Mouse (Mus musculus): ENCODE data around the gene Kifc3. TPM values are rescaled to one million over a fixed set of nuclear protein-coding genes. Genes with fewer than 3 reads are reported as not detected.

Gene Kifc3
- polyA plus RNA-seq, 1 experiment from 2014 or later: 46.2 TPM

- peak; percentile 46 for DNase-seq (ENCODE audit: low spot score)
These were observed 71.6 kb downstream of the Kifc3 start for GRCm38 (mm10) chr8:95130966-95131537.

GRCm38 (mm10) chr8:95128750-95129260 is 73.8 kb downstream of the Kifc3 start:
- no peaks in the 10 kb centered on the region for H3K9me3 ChIP-seq (replicated peaks; ENCODE audit: low read length)

More at GRCm38 (mm10) chr8:95130966-95131537, 71.6 kb downstream of the Kifc3 start:
- Histone ChIP-seq H3K4me1 (replicated peaks; ENCODE audit: insufficient read depth, low read length) (peaks cover 10% of the 10 kb centered on the region), H3K4me2 (ENCODE audit: low read length) (no peak overlapping the region), H3K9ac (ENCODE audit: low read depth, low read length) (no peak overlapping the region), H3K9me3 (replicated peaks; ENCODE audit: low read length) (no peaks in the 10 kb centered on the region), H3K36me3 (ENCODE audit: insufficient read depth, low read length) (peaks cover 25% of the 10 kb centered on the region; the same call in 1 of the 2 replicates), H3K4me3 (replicated peaks; ENCODE audit: low read depth, low read length) (no peak overlapping the region), H3K27ac (no peak overlapping the region; the same call in 1 of the 2 replicates), H3K27me3 (ENCODE audit: insufficient read depth, low read length) (no peaks in the 10 kb centered on the region)
- WGBS: 46% methylated on average over 15 of the region's 15 CpGs
- no peak for TF ChIP-seq CTCF (IDR thresholded peaks at IDR 0.05; ENCODE audit: low read depth)
- ATAC-seq (replicated peaks; ENCODE audit: low FRiP score, low read depth): no peak

GRCm38 (mm10) chr8:95127658-95128057 is 75.0 kb downstream of the Kifc3 start:
- 26% methylated on average over 9 of the region's 9 CpGs for WGBS
- Histone ChIP-seq H3K9me3 (replicated peaks; ENCODE audit: low read length) (no peaks in the 10 kb centered on the region), H3K9ac (ENCODE audit: low read depth, low read length) (no peak overlapping the region), H3K4me1 (replicated peaks; ENCODE audit: insufficient read depth, low read length) (peaks cover 10% of the 10 kb centered on the region), H3K4me3 (replicated peaks; ENCODE audit: low read depth, low read length) (no peak overlapping the region), H3K36me3 (ENCODE audit: insufficient read depth, low read length) (peaks cover 25% of the 10 kb centered on the region; the same call in 1 of the 2 replicates), H3K4me2 (ENCODE audit: low read length) (no peak overlapping the region), H3K27me3 (ENCODE audit: insufficient read depth, low read length) (no peaks in the 10 kb centered on the region), H3K27ac (no peak overlapping the region)
- no peak for TF ChIP-seq CTCF (IDR thresholded peaks at IDR 0.05; ENCODE audit: low read depth)
- ATAC-seq (replicated peaks; ENCODE audit: low FRiP score, low read depth) (peak; percentile 91), DNase-seq (ENCODE audit: low spot score) (peak; percentile 67)

More at GRCm38 (mm10) chr8:95128750-95129260, 73.8 kb downstream of the Kifc3 start:
- ATAC-seq (replicated peaks; ENCODE audit: low FRiP score, low read depth) (no peak), DNase-seq (ENCODE audit: low spot score) (no peak)
- Histone ChIP-seq H3K4me3 (replicated peaks; ENCODE audit: low read depth, low read length) (no peak overlapping the region), H3K27me3 (ENCODE audit: insufficient read depth, low read length) (no peaks in the 10 kb centered on the region), H3K4me2 (ENCODE audit: low read length) (no peak overlapping the region), H3K27ac (0 out of 2 replicates have a peak overlapping the region, but pooled peaks have one; percentile 22), H3K4me1 (replicated peaks; ENCODE audit: insufficient read depth, low read length) (peaks cover 10% of the 10 kb centered on the region), H3K36me3 (ENCODE audit: insufficient read depth, low read length) (peaks cover 25% of the 10 kb centered on the region; the same call in 1 of the 2 replicates), H3K9ac (ENCODE audit: low read depth, low read length) (no peak overlapping the region)
- 91% methylated on average over 11 of the region's 11 CpGs for WGBS
- TF ChIP-seq CTCF (IDR thresholded peaks at IDR 0.05; ENCODE audit: low read depth): no peak

- Histone ChIP-seq H3K9ac (ENCODE audit: low read depth, low read length) (no peak overlapping the region), H3K36me3 (ENCODE audit: insufficient read depth, low read length) (peaks cover 16% of the 10 kb centered on the region; the same call in 1 of the 2 replicates), H3K4me2 (ENCODE audit: low read length) (no peak overlapping the region), H3K27ac (no peak overlapping the region), H3K27me3 (ENCODE audit: insufficient read depth, low read length) (no peaks in the 10 kb centered on the region), H3K9me3 (replicated peaks; ENCODE audit: low read length) (no peaks in the 10 kb centered on the region), H3K4me1 (replicated peaks; ENCODE audit: insufficient read depth, low read length) (peaks cover 6% of the 10 kb centered on the region), H3K4me3 (replicated peaks; ENCODE audit: low read depth, low read length) (no peak overlapping the region)
- no peak for DNase-seq (ENCODE audit: low spot score)
- ATAC-seq (replicated peaks; ENCODE audit: low FRiP score, low read depth): no peak
- no peak for TF ChIP-seq CTCF (IDR thresholded peaks at IDR 0.05; ENCODE audit: low read depth)
- 92% methylated on average over 11 of the region's 11 CpGs for WGBS
These were observed 76.1 kb downstream of the Kifc3 start for GRCm38 (mm10) chr8:95126497-95126896.

- Histone ChIP-seq H3K4me1 (replicated peaks; ENCODE audit: insufficient read depth, low read length) (peaks cover 6% of the 10 kb centered on the region), H3K27ac (no peak overlapping the region), H3K9me3 (replicated peaks; ENCODE audit: low read length) (no peaks in the 10 kb centered on the region), H3K9ac (ENCODE audit: low read depth, low read length) (no peak overlapping the region), H3K4me2 (ENCODE audit: low read length) (no peak overlapping the region), H3K27me3 (ENCODE audit: insufficient read depth, low read length) (no peaks in the 10 kb centered on the region), H3K36me3 (ENCODE audit: insufficient read depth, low read length) (peaks cover 10% of the 10 kb centered on the region; the same call in 1 of the 2 replicates), H3K4me3 (replicated peaks; ENCODE audit: low read depth, low read length) (no peak overlapping the region)
- TF ChIP-seq CTCF (IDR thresholded peaks at IDR 0.05; ENCODE audit: low read depth): peak; percentile 42
- no peak for ATAC-seq (replicated peaks; ENCODE audit: low FRiP score, low read depth)
- DNase-seq (ENCODE audit: low spot score): no peak
- WGBS: 94% methylated on average over 5 of the region's 5 CpGs
These were observed 79.2 kb downstream of the Kifc3 start for GRCm38 (mm10) chr8:95123455-95123854.

GRCm38 (mm10) chr8:95113750-95114149 is 88.9 kb downstream of the Kifc3 start:
- Histone ChIP-seq H3K27ac (no peak overlapping the region), H3K4me3 (replicated peaks; ENCODE audit: low read depth, low read length) (no peak overlapping the region), H3K36me3 (ENCODE audit: insufficient read depth, low read length) (peaks cover 19% of the 10 kb centered on the region), H3K27me3 (ENCODE audit: insufficient read depth, low read length) (no peaks in the 10 kb centered on the region), H3K4me1 (replicated peaks; ENCODE audit: insufficient read depth, low read length) (no peaks in the 10 kb centered on the region), H3K4me2 (ENCODE audit: low read length) (no peak overlapping the region), H3K9ac (ENCODE audit: low read depth, low read length) (no peak overlapping the region), H3K9me3 (replicated peaks; ENCODE audit: low read length) (no peaks in the 10 kb centered on the region)
- 80% methylated on average over 3 of the region's 3 CpGs for WGBS
- TF ChIP-seq CTCF (IDR thresholded peaks at IDR 0.05; ENCODE audit: low read depth): peak; percentile 76
- peak; percentile 78 for DNase-seq (ENCODE audit: low spot score)
- peak; percentile 49; the same call in 1 of the 2 replicates for ATAC-seq (replicated peaks; ENCODE audit: low FRiP score, low read depth)
